Mouse (Mus musculus) lung, embryonic 14.5 days (tissue): ENCODE results near the gene Shank2. TPM values are rescaled to one million over a fixed set of nuclear protein-coding genes. Genes with fewer than 3 reads are reported as not detected.

Source experiments
- ATAC-seq: fragments of 200-750 bp; cut with Nextera tagmentation; 2 replicates; pipeline ENCODE4 v1.8.0; 2017; ENCODE audit warnings: mild to moderate bottlenecking, moderate TSS enrichment, moderate library complexity; ENCODE audit not compliant: insufficient read depth
- DNase-seq: peaks from one replicate; pipeline ENCODE4 v3.0.0-alpha.2; 2015
- H3K27ac ChIP-seq: fragments of 300-500 bp; sonication (generic); 2 replicates; pipeline ENCODE4 v1.5.1; 2014; ENCODE audit warnings: low read depth, mild to moderate bottlenecking, moderate library complexity
- H3K27me3 ChIP-seq: fragments of 300-500 bp; sonication (generic); 2 replicates; pipeline ENCODE4 v1.6.1; 2014; ENCODE audit warnings: low read length, control low read depth; ENCODE audit not compliant: insufficient read depth
- H3K36me3 ChIP-seq: fragments of 300-500 bp; sonication (generic); 2 replicates; pipeline ENCODE4 v1.6.1; 2014; ENCODE audit warnings: control low read depth; ENCODE audit not compliant: insufficient read depth
- H3K4me1 ChIP-seq: fragments of 300-500 bp; sonication (generic); 2 replicates; pipeline ENCODE4 v1.6.1; 2014; ENCODE audit warnings: antibody characterized with exemption, control low read depth; ENCODE audit not compliant: insufficient read depth
- H3K4me2 ChIP-seq: fragments of 300-500 bp; sonication (generic); 2 replicates; pipeline ENCODE4 v1.6.1; 2014; ENCODE audit warnings: mild to moderate bottlenecking
- H3K4me3 ChIP-seq: fragments of 300-500 bp; sonication (generic); 2 replicates; pipeline ENCODE4 v1.5.1; 2014; ENCODE audit warnings: low read depth, low read length
- H3K9ac ChIP-seq: fragments of 300-500 bp; sonication (generic); 2 replicates; pipeline ENCODE4 v1.6.1; 2014
- H3K9me3 ChIP-seq: fragments of 300-500 bp; sonication (generic); 2 replicates; pipeline ENCODE4 v1.6.1; 2016; ENCODE audit warnings: low read depth, low read length, control low read depth
- CTCF ChIP-seq: IDR thresholded peaks from 2 replicates; pipeline ENCODE4 v1.5.1; 2016; ENCODE audit warnings: antibody characterized with exemption, low read depth
- WGBS: fragments of 180-500 bp; shearing (Covaris S2); extraction: QIAGEN DNeasy Blood & Tissue Kit; methylation state at CpG from one replicate; pipeline ENCODE4 v1.1.7; 2014; 5-methylcytosine and 5-hydroxymethylcytosine counted together
- polyA plus RNA-seq: library from polyadenylated mRNA; unstranded; fragments of >200 nt; fragmentation: Nextera tagmentation; extraction: Ambion mirVana; gene quantifications from 2 replicates; pipeline ENCODE4 v1.2.1, GENCODE M21; 2014

Gene Shank2
- polyA plus RNA-seq, 1 experiment from 2014 or later: 2.1 TPM

- ATAC-seq: peak; percentile 78
- no peaks in the 10 kb centered on the region for H3K4me1 ChIP-seq
- H3K4me3 ChIP-seq: peak overlapping the region; percentile 46
- H3K27ac ChIP-seq: peak overlapping the region; percentile 56; the same call in 1 of the 2 replicates
- H3K4me2 ChIP-seq: peak overlapping the region; percentile 73
- DNase-seq: peak; percentile 50
- TF ChIP-seq CTCF: no peak
- H3K9me3 ChIP-seq: no peaks in the 10 kb centered on the region
- WGBS: under 1% methylated on average over 67 of the region's 67 CpGs
- H3K27me3 ChIP-seq: peaks cover 61% of the 10 kb centered on the region
- H3K36me3 ChIP-seq: no peaks in the 10 kb centered on the region
- H3K9ac ChIP-seq: peak overlapping the region; percentile 52
Measured at GRCm38 (mm10) chr7:143977831-143978682, 23.7 kb upstream of the Shank2 start.

GRCm38 (mm10) chr7:143978741-143979371 is 22.9 kb upstream of the Shank2 start:
- Histone ChIP-seq H3K9ac (peak overlapping the region; percentile 52), H3K27me3 (peaks cover 57% of the 10 kb centered on the region), H3K4me1 (no peaks in the 10 kb centered on the region), H3K36me3 (no peaks in the 10 kb centered on the region), H3K9me3 (no peaks in the 10 kb centered on the region), H3K4me3 (peak overlapping the region; percentile 46), H3K27ac (peak overlapping the region; percentile 69), H3K4me2 (peak overlapping the region; percentile 73)
- peak; percentile 87 for TF ChIP-seq CTCF
- under 1% methylated on average over 50 of the region's 50 CpGs for WGBS
- peak; percentile 84 for ATAC-seq
- DNase-seq: peak; percentile 85

- Histone ChIP-seq H3K27me3 (peaks cover 57% of the 10 kb centered on the region), H3K9me3 (no peaks in the 10 kb centered on the region), H3K9ac (no peak overlapping the region), H3K36me3 (no peaks in the 10 kb centered on the region), H3K27ac (no peak overlapping the region), H3K4me1 (no peaks in the 10 kb centered on the region), H3K4me2 (no peak overlapping the region; the same call in 1 of the 2 replicates), H3K4me3 (0 out of 2 replicates have a peak overlapping the region, but pooled peaks have one; percentile 46)
- 58% methylated on average over 5 of the region's 5 CpGs for WGBS
- ATAC-seq: no peak
- TF ChIP-seq CTCF: no peak
- DNase-seq: peak; percentile 7
Measured at GRCm38 (mm10) chr7:143979986-143980385, 21.7 kb upstream of the Shank2 start.

- 63% methylated on average over 2 of the region's 2 CpGs for WGBS
- Histone ChIP-seq H3K36me3 (no peaks in the 10 kb centered on the region), H3K4me1 (no peaks in the 10 kb centered on the region), H3K27me3 (peaks cover 7% of the 10 kb centered on the region; the same call in 1 of the 2 replicates), H3K4me3 (no peak overlapping the region), H3K9ac (no peak overlapping the region), H3K9me3 (no peaks in the 10 kb centered on the region), H3K4me2 (no peak overlapping the region), H3K27ac (no peak overlapping the region)
- TF ChIP-seq CTCF: no peak
- DNase-seq: peak; percentile 1
- ATAC-seq: no peak
Measured at GRCm38 (mm10) chr7:143986281-143986680, 15.4 kb upstream of the Shank2 start.

GRCm38 (mm10) chr7:143991160-143991559 is 10.6 kb upstream of the Shank2 start:
- H3K9me3 ChIP-seq: no peaks in the 10 kb centered on the region
- no peak overlapping the region for H3K4me3 ChIP-seq
- H3K36me3 ChIP-seq: no peaks in the 10 kb centered on the region
- no peaks in the 10 kb centered on the region for H3K27me3 ChIP-seq
- no peak overlapping the region for H3K27ac ChIP-seq
- TF ChIP-seq CTCF: peak; percentile 25; the same call in 1 of the 2 replicates
- no peak overlapping the region for H3K4me2 ChIP-seq
- H3K4me1 ChIP-seq: no peaks in the 10 kb centered on the region
- ATAC-seq: no peak
- DNase-seq: no peak
- no peak overlapping the region for H3K9ac ChIP-seq

GRCm38 (mm10) chr7:143999073-143999472 is 2.7 kb upstream of the Shank2 start:
- ATAC-seq (no peak), DNase-seq (no peak)
- no peak for TF ChIP-seq CTCF

GRCm38 (mm10) chr7:144003471-144003870 is 1.7 kb downstream of the Shank2 start:
- DNase-seq (no peak), ATAC-seq (no peak)
- no peak for TF ChIP-seq CTCF
- Histone ChIP-seq H3K4me3 (no peak overlapping the region), H3K4me2 (no peak overlapping the region), H3K9me3 (no peaks in the 10 kb centered on the region), H3K27ac (no peak overlapping the region), H3K4me1 (no peaks in the 10 kb centered on the region), H3K9ac (no peak overlapping the region), H3K36me3 (no peaks in the 10 kb centered on the region), H3K27me3 (no peaks in the 10 kb centered on the region)
- WGBS: 80% methylated on average over 3 of the region's 3 CpGs

More at GRCm38 (mm10) chr7:143999073-143999472, 2.7 kb upstream of the Shank2 start:
- H3K4me2 ChIP-seq: no peak overlapping the region
- no peak overlapping the region for H3K9ac ChIP-seq
- no peak overlapping the region for H3K4me3 ChIP-seq
- no peaks in the 10 kb centered on the region for H3K9me3 ChIP-seq
- 72% methylated on average over 3 of the region's 3 CpGs for WGBS
- no peaks in the 10 kb centered on the region for H3K36me3 ChIP-seq
- H3K27ac ChIP-seq: no peak overlapping the region
- no peaks in the 10 kb centered on the region for H3K27me3 ChIP-seq
- H3K4me1 ChIP-seq: no peaks in the 10 kb centered on the region
